ENCODE assay signal across 23 mouse cellular contexts in the genomic region with DNA sequence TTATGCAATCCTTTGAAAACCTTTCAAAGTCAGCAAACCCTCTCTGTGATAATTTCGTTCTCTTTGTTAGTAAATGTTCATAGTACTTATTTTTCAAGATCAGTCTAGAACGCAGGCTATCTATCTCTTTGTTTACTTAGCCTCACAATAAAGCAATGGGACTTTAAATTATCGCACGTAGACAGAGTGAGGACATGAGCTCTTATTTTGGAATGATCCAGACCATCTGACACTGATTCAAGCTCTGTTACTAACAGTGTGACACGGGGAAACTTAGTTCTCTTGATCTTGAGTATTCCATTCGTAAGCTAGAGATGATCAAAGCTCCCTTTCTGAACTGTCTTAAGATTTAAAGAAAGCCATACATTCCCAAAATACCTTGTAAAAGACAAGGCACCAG.
DNase-seq lines count a peak whose midpoint lies in the region; ATAC-seq and TF ChIP-seq lines count a peak whose summit lies in the region.
"Had no signal": no experiment of that assay in that cellular context is flagged by ENCODE, and none has a peak within 500 bp of the region (broad histone marks: within the 10 kb centered on the region; RNA-seq: fewer than 3 reads in every experiment).

No protein-coding gene starts in this region.

- H3K36me3 ChIP-seq in kidney, embryonic 15.5 days, result no peaks in the 10 kb centered on the region
- no peaks in the 10 kb centered on the region for H3K36me3 ChIP-seq in kidney, postnatal 0 days (ENCODE audit: insufficient read depth, low read length)
- no peaks in the 10 kb centered on the region for H3K36me3 ChIP-seq in lung, postnatal 0 days (ENCODE audit: insufficient read depth, low read length)
- H3K36me3 ChIP-seq: G1E had no signal

- TF ChIP-seq CTCF in kidney, postnatal 0 days (IDR thresholded peaks at IDR 0.05; ENCODE audit: low read depth), result no peak
- TF ChIP-seq CTCF in lung, postnatal 0 days (IDR thresholded peaks at IDR 0.05), result no peak
- no peak for TF ChIP-seq CTCF in lung, adult 2 months (IDR thresholded peaks at IDR 0.05; ENCODE audit: insufficient read depth, low read length)

- H3K4me1 ChIP-seq in kidney, embryonic 15.5 days, result no peaks in the 10 kb centered on the region
- H3K4me1 ChIP-seq in kidney, postnatal 0 days (replicated peaks; ENCODE audit: insufficient read depth, low read length), result no peaks in the 10 kb centered on the region
- H3K4me1 ChIP-seq in lung, postnatal 0 days (ENCODE audit: insufficient read depth, low read depth, low read length), result peaks cover 9% of the 10 kb centered on the region; the same call in 1 of the 2 replicates
- H3K4me1 ChIP-seq in lung, adult 2 months (ENCODE audit: control insufficient read depth, insufficient read depth, low read length), result peaks cover 2% of the 10 kb centered on the region; the same call in 1 of the 2 replicates

- no peak overlapping the region for H3K27ac ChIP-seq in kidney, embryonic 15.5 days
- no peak overlapping the region for H3K27ac ChIP-seq in kidney, postnatal 0 days
- 0 out of 2 replicates have a peak overlapping the region, but pooled peaks have one; percentile 14 for H3K27ac ChIP-seq in lung, postnatal 0 days (ENCODE audit: low read length)

- no peak for DNase-seq in kidney, postnatal 4 days
- DNase-seq in kidney, postnatal 0 days (ENCODE audit: low spot score), result peak; percentile 52
- no peak for DNase-seq in kidney, adult 9 months
- no peak for DNase-seq in lung, postnatal 0 days (ENCODE audit: low spot score)
- no peak for DNase-seq in lung, adult 2 months
- peak; percentile 13 for DNase-seq in R1 (ENCODE audit: low read depth, low spot score)
- DNase-seq in adrenal gland, postnatal 10 days, result no peak
- DNase-seq: adrenal gland, adult 2 months; adrenal gland, adult 8-10 months; adrenal gland, postnatal 14 days; adrenal gland, postnatal 25 days; adrenal gland, postnatal 36 days; B cell, adult 2 months; cerebellum, adult 11 months; cerebellum, adult 11-12 months; cerebellum, adult 18-20 months; cerebellum, adult 2 months had no signal

- H3K9me3 ChIP-seq in kidney, embryonic 15.5 days (replicated peaks), result no peaks in the 10 kb centered on the region
- no peaks in the 10 kb centered on the region for H3K9me3 ChIP-seq in kidney, postnatal 0 days (replicated peaks; ENCODE audit: low read length)
- H3K9me3 ChIP-seq in lung, postnatal 0 days (ENCODE audit: low read length), result no peaks in the 10 kb centered on the region
- H3K9me3 ChIP-seq: G1E had no signal

- no peak overlapping the region for H3K4me2 ChIP-seq in kidney, embryonic 15.5 days
- no peak overlapping the region for H3K4me2 ChIP-seq in kidney, postnatal 0 days (ENCODE audit: low read length)
- H3K4me2 ChIP-seq in lung, postnatal 0 days (replicated peaks; ENCODE audit: low read depth, low read length), result no peak overlapping the region

- H3K27me3 ChIP-seq in kidney, embryonic 15.5 days, result no peaks in the 10 kb centered on the region
- no peaks in the 10 kb centered on the region for H3K27me3 ChIP-seq in kidney, postnatal 0 days (ENCODE audit: insufficient read depth, low read length)
- H3K27me3 ChIP-seq in lung, postnatal 0 days (replicated peaks; ENCODE audit: insufficient read depth, low read length), result no peaks in the 10 kb centered on the region
- H3K27me3 ChIP-seq: CH12.LX, Patski had no signal

- H3K4me3 ChIP-seq in kidney, embryonic 15.5 days (replicated peaks), result no peak overlapping the region
- H3K4me3 ChIP-seq in kidney, postnatal 0 days (replicated peaks; ENCODE audit: low read depth, low read length), result no peak overlapping the region
- no peak overlapping the region for H3K4me3 ChIP-seq in lung, postnatal 0 days (ENCODE audit: low read depth, low read length)
- no peak overlapping the region for H3K4me3 ChIP-seq in lung, adult 2 months (replicated peaks; ENCODE audit: extremely low read depth, low read depth, low read length)

- peak; percentile 67 for ATAC-seq in kidney, embryonic 15.5 days (replicated peaks; ENCODE audit: low FRiP score)
- ATAC-seq in kidney, postnatal 0 days (replicated peaks; ENCODE audit: low FRiP score, low read depth), result no peak
- ATAC-seq in lung, postnatal 0 days, result no peak
- ATAC-seq: activated CD4-positive, CD25-positive, alpha-beta regulatory T cell, adult 4 months; CD4-positive, CD25-positive, alpha-beta regulatory T cell, adult 4 months; Patski had no signal

- TF ChIP-seq POLR2A in lung, adult 2 months (IDR thresholded peaks at IDR 0.05; ENCODE audit: borderline replicate concordance, extremely low read depth, low read depth, low read length), result no peak

- no peak for TF ChIP-seq EP300 in lung, postnatal 0 days (IDR thresholded peaks at IDR 0.05)

- H3K9ac ChIP-seq in kidney, embryonic 15.5 days, result no peak overlapping the region
- H3K9ac ChIP-seq in kidney, postnatal 0 days (ENCODE audit: low read depth, low read length), result no peak overlapping the region
- no peak overlapping the region for H3K9ac ChIP-seq in lung, postnatal 0 days (replicated peaks; ENCODE audit: low read depth)

- WGBS in kidney, embryonic 15.5 days, result 36% methylated on average over 6 of the region's 6 CpGs
- 37% methylated on average over 6 of the region's 6 CpGs for WGBS in kidney, postnatal 0 days
- 51% methylated on average over 6 of the region's 6 CpGs for WGBS in lung, postnatal 0 days
- WGBS in lung, adult 2 months, result 70% methylated on average over 6 of the region's 6 CpGs

Comparison
In these comparisons a context has a peak if more than half of its experiments do, and no peak if none do; other contexts are left out.
1. DNase-seq: peak in kidney, postnatal 0 days (single experiment) and R1 (single experiment); none in kidney, postnatal 4 days (0 of 2), kidney, adult 9 months (single experiment), lung, postnatal 0 days (single experiment), lung, adult 2 months (single experiment) and adrenal gland, postnatal 10 days (single experiment).